Mouse (Mus musculus): ENCODE measurements around the gene Josd1.

The Josd1 gene

DNA sequence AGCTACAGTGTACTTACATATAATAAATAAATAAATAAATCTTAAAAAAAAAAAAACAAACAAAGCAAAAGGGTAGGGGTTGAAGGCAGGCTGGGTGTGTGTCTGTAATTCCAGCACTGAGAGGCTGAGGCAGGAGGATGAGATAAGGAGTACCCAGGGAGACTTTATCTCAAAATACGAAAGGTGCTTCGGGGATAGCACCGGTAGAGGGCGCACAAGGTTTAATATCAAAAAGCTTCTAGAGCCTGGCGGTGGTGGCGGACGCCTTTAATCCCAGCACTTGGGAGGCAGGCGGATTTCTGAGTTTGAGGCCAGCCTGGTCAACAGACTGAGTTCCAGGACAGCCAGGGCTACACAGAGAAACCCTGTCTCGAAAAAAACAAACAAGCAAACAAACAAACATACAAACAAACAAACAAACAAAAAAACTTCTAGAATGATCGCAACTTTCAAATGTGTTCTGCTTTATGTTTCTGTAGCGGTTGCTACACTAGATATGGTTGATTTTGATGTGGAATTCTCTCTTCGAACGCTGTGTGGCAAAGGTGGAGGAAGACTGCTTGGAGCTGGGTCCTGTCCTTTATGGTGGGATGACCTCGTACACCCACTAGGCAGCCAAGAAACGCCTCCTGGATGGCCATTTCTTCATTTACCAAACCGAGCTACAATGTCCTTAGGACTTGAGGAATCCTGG is 29.7 kb downstream of the Josd1 start:
- DNase-seq: peak; percentile 88

- DNase-seq: no peak
These were observed 31.3 kb downstream of the Josd1 start for GRCm38 (mm10) chr15:79656451-79656850.

DNA sequence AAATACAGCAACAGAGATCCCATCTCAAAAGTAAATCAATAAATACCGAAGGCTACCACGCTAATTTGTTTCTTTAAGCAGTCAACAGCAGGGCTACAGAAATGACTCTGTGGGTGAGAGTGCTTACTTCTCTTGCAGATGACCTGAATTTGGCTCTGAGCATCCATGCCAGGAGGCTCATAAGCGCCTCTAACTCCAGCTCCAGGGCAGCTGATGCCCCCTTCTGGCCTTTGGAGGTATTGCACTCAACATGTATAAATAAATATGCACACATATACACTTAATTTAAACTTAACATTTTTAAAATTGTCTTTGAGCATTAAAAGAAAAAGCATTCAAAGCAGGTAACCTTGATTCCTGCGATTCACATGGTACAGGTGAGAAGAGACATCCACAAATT is 36.2 kb downstream of the Josd1 start:
- peak; percentile 11 for DNase-seq

DNA sequence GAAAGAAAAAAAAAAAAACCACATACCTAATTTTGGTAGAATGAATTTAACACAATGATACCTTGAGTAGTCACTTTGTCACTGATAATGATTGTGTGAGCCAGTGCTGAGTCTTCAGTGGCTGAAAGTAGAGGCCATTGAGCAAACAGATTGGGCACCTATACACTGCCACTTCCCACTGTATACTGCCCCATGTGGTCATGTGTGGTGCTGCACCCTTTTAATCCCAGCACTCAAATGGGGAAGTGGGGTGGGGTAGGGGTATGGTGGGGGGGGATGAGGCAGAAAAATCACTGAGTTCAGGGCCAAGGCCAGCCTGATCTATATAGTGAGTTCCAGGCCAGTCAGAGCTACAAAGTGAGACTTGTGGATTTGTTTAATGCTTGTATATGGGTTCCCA is 37.1 kb downstream of the Josd1 start:
- DNase-seq: peak; percentile 59

GRCm38 (mm10) chr15:79648130-79648529 is 39.6 kb downstream of the Josd1 start:
- no peak for DNase-seq

DNA sequence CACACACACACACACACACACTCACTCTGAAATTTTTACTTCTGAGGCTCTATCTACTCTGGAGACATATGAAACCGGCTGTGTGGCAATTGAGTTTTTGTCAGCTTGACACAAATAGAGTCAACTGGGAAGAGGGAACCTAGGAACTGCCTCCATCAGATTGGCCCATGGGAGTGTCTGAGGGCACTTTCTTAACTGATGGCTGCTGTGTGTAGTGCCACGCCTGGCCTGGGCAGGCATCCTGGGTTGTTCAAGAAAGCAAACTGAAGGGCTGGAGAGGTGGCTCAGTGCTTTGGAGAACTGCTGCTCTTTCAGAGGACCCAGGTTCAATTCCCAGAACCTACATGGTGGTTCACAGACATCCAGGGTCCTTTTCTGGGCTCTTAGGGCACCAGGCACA is 42.2 kb downstream of the Josd1 start:
- DNase-seq: no peak

DNA sequence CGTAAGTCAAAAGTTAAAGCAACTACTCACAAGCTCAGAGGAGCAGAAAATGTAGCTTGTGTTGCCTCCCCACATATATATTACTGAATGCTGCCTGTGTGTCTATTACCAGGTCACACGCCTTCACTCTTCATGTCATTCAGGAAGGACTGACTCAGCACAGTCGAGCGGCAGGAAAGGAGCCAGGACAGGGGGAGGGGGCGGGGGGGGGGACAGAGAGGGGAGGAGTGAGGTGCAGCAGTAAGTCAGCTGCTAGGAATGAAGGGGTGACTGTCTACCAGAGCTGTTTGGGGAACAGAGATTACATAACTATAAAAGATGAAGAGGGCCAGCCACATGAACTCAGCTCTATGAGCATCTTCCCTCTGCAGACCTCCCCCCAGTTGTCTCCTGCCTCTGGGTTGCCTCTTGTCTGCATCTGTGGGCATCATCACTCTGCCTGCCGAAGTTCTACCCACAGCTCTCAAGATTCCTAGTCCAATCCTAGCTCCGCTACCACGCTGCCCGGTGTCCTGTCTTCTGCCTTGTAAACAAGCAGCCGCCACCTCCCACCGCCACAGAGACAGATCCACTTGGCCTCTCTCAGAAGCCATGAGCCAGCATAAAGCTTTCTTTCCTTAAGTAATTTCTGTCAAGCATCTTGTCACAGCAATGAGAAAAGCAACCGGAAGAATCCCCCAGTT is 46.4 kb downstream of the Josd1 start:
- DNase-seq: no peak

DNA sequence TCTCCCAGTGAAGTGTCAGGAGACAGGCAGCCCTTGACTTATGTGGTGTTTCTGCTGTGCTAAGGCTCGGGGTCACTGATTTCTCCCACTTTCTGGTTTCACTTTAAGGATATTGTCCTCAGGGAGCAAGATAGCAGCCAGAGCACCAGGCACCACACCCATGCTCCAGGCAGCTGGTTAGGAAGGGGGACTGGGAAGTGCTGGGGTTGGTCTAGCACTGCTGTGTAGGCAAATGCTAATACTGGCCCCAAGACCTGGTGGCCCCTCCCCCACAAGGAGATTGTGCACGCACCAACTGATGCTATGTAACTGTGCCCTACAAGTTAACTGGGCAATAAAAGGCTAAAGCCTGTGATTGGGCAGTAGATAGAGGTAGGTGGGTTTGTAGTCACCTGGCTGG is 57.2 kb downstream of the Josd1 start:
- no peak for DNase-seq

All from thymus, postnatal 25 days (tissue).